In the genomic region with DNA sequence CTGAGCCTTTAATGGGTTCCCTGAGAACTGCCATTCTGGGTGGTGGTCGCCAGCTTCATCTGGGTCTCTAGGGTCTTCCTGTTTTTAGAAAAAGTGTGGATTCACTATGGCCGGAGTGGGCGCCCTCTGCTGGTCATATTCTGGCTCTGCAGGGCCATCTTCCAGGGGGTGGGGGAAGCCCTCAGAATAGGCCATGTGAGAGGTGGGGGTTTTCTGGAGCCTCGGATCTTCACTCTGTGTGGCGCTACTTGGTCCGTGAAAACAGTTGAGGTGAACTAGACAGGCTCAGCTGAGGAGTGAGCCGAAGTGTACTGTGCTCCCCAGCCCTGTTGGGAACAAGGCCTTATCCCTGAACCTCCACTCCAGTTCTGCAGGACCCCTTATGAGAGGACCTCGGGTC, we compare ENCODE assay signal across 1 mouse cellular context.
TF ChIP-seq lines count a peak whose summit lies in the region.

No protein-coding gene starts in this region.

TF ChIP-seq in MEL, 35 proteins besides CTCF, POLR2A, EP300 and RAD21:
- TF ChIP-seq MAX (IDR thresholded peaks at IDR 0.05; ENCODE audit: low read length) (no peak), BHLHE40 (IDR thresholded peaks at IDR 0.05; ENCODE audit: borderline replicate concordance, low read depth, low read length) (no peak), HCFC1 (IDR thresholded peaks at IDR 0.05; ENCODE audit: low read depth, low read length) (peak; percentile 60; the same call in 1 of the 2 replicates), SIN3A (IDR thresholded peaks at IDR 0.05; ENCODE audit: low read length) (no peak), NRF1 (IDR thresholded peaks at IDR 0.05; ENCODE audit: insufficient read depth, low read depth, low read length, poor library complexity, severe bottlenecking) (no peak), RCOR1 (IDR thresholded peaks at IDR 0.05; ENCODE audit: low read depth, low read length) (no peak), E2F4 (IDR thresholded peaks at IDR 0.05; ENCODE audit: borderline replicate concordance, low read depth, low read length) (no peak), ETS1 (IDR thresholded peaks at IDR 0.05; ENCODE audit: low read depth, low read length) (no peak), MAZ (IDR thresholded peaks at IDR 0.05; ENCODE audit: low read depth, low read length) (peak; percentile 74), GATA1 (IDR thresholded peaks at IDR 0.05; ENCODE audit: low read depth, low read length) (no peak), CHD1 (IDR thresholded peaks at IDR 0.05; ENCODE audit: low read depth, low read length) (no peak), ZC3H11A (IDR thresholded peaks at IDR 0.05; ENCODE audit: low read depth, low read length) (no peak), POLR2AphosphoS2 (IDR thresholded peaks at IDR 0.05; ENCODE audit: low read length) (no peak), MYC (IDR thresholded peaks at IDR 0.05; ENCODE audit: low read depth, low read length) (no peak), ZMIZ1 (IDR thresholded peaks at IDR 0.05; ENCODE audit: low read depth, low read length) (no peak), USF2 (IDR thresholded peaks at IDR 0.05; ENCODE audit: borderline replicate concordance in 1 of 2, insufficient read depth in 1 of 2, low read depth in 1 of 2, low read length in 2 of 2) (no peak), MEF2A (IDR thresholded peaks at IDR 0.05; ENCODE audit: extremely low read depth, insufficient replicate concordance, low read depth, low read length, poor library complexity, severe bottlenecking) (no peak), SMC3 (IDR thresholded peaks at IDR 0.05; ENCODE audit: low read depth, low read length) (peak; percentile 61), TBP (IDR thresholded peaks at IDR 0.05; ENCODE audit: low read depth, low read length) (no peak), JUND (IDR thresholded peaks at IDR 0.05; ENCODE audit: low read depth, low read length) (no peak), TAL1 (IDR thresholded peaks at IDR 0.05; ENCODE audit: low read length) (no peak), ZNF384 (IDR thresholded peaks at IDR 0.05; ENCODE audit: low read depth, low read length) (peak; percentile 72), USF1 (IDR thresholded peaks at IDR 0.05; ENCODE audit: low read depth, low read length) (no peak), TCF12 (IDR thresholded peaks at IDR 0.05; ENCODE audit: low read depth, low read length) (0 out of 2 replicates have a peak, but pooled peaks have one; percentile 11), NELFE (IDR thresholded peaks at IDR 0.05; ENCODE audit: low read depth, low read length) (no peak), ZKSCAN1 (IDR thresholded peaks at IDR 0.05; ENCODE audit: low read depth, low read length) (no peak), ELF1 (IDR thresholded peaks at IDR 0.05; ENCODE audit: low read depth, low read length) (peak; percentile 29; the same call in 1 of the 2 replicates), KAT2A (conservative IDR thresholded peaks at IDR 0.05; ENCODE audit: low read depth, low read length) (no peak), CHD2 (IDR thresholded peaks at IDR 0.05; ENCODE audit: low read length) (no peak), MXI1 (IDR thresholded peaks at IDR 0.05; ENCODE audit: low read depth, low read length) (peak; percentile 46; the same call in 1 of the 2 replicates), GABPA (IDR thresholded peaks at IDR 0.05; ENCODE audit: low read depth, low read length) (no peak), MYB (IDR thresholded peaks at IDR 0.05; ENCODE audit: low read depth, low read length) (no peak), UBTF (IDR thresholded peaks at IDR 0.05; ENCODE audit: borderline replicate concordance, insufficient read depth, low read depth, low read length) (no peak), POLR2AphosphoS5 (IDR thresholded peaks at IDR 0.05; ENCODE audit: borderline replicate concordance, low read depth, low read length) (no peak), MAFK (IDR thresholded peaks at IDR 0.05; ENCODE audit: borderline replicate concordance, low read depth, low read length) (no peak)
